Mouse (Mus musculus): ENCODE data around the gene Negr1. TPM values are rescaled to one million over a fixed set of nuclear protein-coding genes. Genes with fewer than 3 reads are reported as not detected.

Negr1 gene
- total and polyA plus RNA-seq, 3 experiments, result 0.16 TPM; not detected in 2

DNA sequence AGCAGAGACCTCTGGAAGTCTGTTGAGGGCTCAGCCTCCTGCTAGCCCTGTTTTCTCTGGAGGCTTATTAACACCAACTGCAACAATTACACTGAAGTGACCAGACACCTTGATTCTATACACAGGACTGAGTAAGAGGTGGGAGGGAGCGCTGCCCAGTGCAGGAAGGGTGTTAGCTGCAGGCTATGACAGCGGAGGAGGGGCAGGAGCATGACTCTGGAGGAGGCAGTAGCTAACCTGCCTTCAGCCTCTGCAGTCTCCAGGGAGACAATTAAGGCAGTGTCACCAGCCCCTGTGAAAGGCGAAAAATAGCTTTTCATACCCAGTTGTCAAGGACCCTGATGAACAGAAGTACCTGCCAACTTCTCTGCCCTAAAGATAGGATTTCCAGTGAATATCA lies 694.3 kb downstream of the Negr1 start:
- Histone ChIP-seq H3K27me3 (ENCODE audit: insufficient read depth, low read length) (no peaks in the 10 kb centered on the region), H3K9me3 (replicated peaks) (peaks cover 7% of the 10 kb centered on the region), H3K4me3 (ENCODE audit: low read depth, low read length) (no peak overlapping the region), H3K36me3 (replicated peaks) (no peaks in the 10 kb centered on the region), H3K4me1 (ENCODE audit: insufficient read depth, low read depth, low read length) (no peaks in the 10 kb centered on the region)
- ATAC-seq (ENCODE audit: extremely low read depth, insufficient number of reproducible peaks, low FRiP score, poor library complexity, severe bottlenecking) (no peak), DNase-seq (ENCODE audit: low spot score) (no peak)
- no peak for TF ChIP-seq CTCF (IDR thresholded peaks at IDR 0.05; ENCODE audit: low read depth, low read length)
- no peak for TF ChIP-seq POLR2AphosphoS5 (IDR thresholded peaks at IDR 0.05; ENCODE audit: insufficient replicate concordance, low read depth, low read length)
- TF ChIP-seq GATA2 (IDR thresholded peaks at IDR 0.05; ENCODE audit: borderline replicate concordance, low read depth, low read length), result no peak
- no peak for TF ChIP-seq GATA1 (IDR thresholded peaks at IDR 0.05; ENCODE audit: borderline replicate concordance, low read length)
- no peak for TF ChIP-seq TAL1 (conservative IDR thresholded peaks at IDR 0.05; ENCODE audit: low read depth, low read length)

GRCm38 (mm10) chr3:157268742-157269141 lies 707.1 kb downstream of the Negr1 start:
- ATAC-seq (ENCODE audit: extremely low read depth, insufficient number of reproducible peaks, low FRiP score, poor library complexity, severe bottlenecking) (no peak), DNase-seq (ENCODE audit: low spot score) (no peak)
- no peak overlapping the region for H3K4me3 ChIP-seq (ENCODE audit: low read depth, low read length)

GRCm38 (mm10) chr3:157272379-157272778 lies 710.8 kb downstream of the Negr1 start:
- ATAC-seq (ENCODE audit: extremely low read depth, insufficient number of reproducible peaks, low FRiP score, poor library complexity, severe bottlenecking), result no peak
- no peak for DNase-seq (ENCODE audit: low spot score)
- no peak overlapping the region for H3K4me3 ChIP-seq (ENCODE audit: low read depth, low read length)
- H3K9me3 ChIP-seq (replicated peaks), result peaks cover 10% of the 10 kb centered on the region
- no peaks in the 10 kb centered on the region for H3K36me3 ChIP-seq (replicated peaks)
- H3K4me1 ChIP-seq (ENCODE audit: insufficient read depth, low read depth, low read length), result no peaks in the 10 kb centered on the region
- no peaks in the 10 kb centered on the region for H3K27me3 ChIP-seq (ENCODE audit: insufficient read depth, low read length)
- TF ChIP-seq CTCF (IDR thresholded peaks at IDR 0.05; ENCODE audit: low read depth, low read length), result no peak
- TF ChIP-seq POLR2AphosphoS5 (IDR thresholded peaks at IDR 0.05; ENCODE audit: insufficient replicate concordance, low read depth, low read length), result no peak
- no peak for TF ChIP-seq GATA1 (IDR thresholded peaks at IDR 0.05; ENCODE audit: borderline replicate concordance, low read length)
- TF ChIP-seq GATA2 (IDR thresholded peaks at IDR 0.05; ENCODE audit: borderline replicate concordance, low read depth, low read length), result no peak

More at GRCm38 (mm10) chr3:157268742-157269141, 707.1 kb downstream of the Negr1 start:
- Histone ChIP-seq H3K27me3 (ENCODE audit: insufficient read depth, low read length) (no peaks in the 10 kb centered on the region), H3K4me1 (ENCODE audit: insufficient read depth, low read depth, low read length) (no peaks in the 10 kb centered on the region), H3K9me3 (replicated peaks) (peaks cover 13% of the 10 kb centered on the region), H3K36me3 (replicated peaks) (no peaks in the 10 kb centered on the region)
- TF ChIP-seq GATA1 (IDR thresholded peaks at IDR 0.05; ENCODE audit: borderline replicate concordance, low read length) (no peak), CTCF (IDR thresholded peaks at IDR 0.05; ENCODE audit: low read depth, low read length) (no peak), TAL1 (conservative IDR thresholded peaks at IDR 0.05; ENCODE audit: low read depth, low read length) (no peak), GATA2 (IDR thresholded peaks at IDR 0.05; ENCODE audit: borderline replicate concordance, low read depth, low read length) (no peak), POLR2AphosphoS5 (IDR thresholded peaks at IDR 0.05; ENCODE audit: insufficient replicate concordance, low read depth, low read length) (no peak)

DNA sequence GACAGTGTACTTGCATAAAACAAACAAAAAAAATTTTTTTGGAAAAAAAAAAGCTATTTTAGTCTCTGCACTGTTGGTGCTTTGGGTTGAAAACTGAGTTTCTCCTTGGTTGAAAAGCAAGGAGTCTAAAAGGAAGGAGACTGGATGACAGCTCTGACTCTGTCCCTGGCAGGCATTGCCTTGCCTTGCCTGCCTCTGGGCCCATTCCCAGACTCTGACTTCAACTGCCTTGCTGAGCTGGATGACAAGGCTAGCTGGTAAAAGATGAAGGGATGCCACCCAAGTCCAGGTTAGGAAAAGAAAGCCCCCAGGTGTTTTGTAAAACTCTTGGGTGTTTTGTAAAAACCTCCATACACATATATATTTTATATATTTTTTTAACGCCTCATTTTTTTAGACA lies 712.5 kb downstream of the Negr1 start:
- H3K36me3 ChIP-seq (replicated peaks), result no peaks in the 10 kb centered on the region
- H3K4me1 ChIP-seq (ENCODE audit: insufficient read depth, low read depth, low read length), result no peaks in the 10 kb centered on the region
- ATAC-seq (ENCODE audit: extremely low read depth, insufficient number of reproducible peaks, low FRiP score, poor library complexity, severe bottlenecking), result no peak
- H3K4me3 ChIP-seq (ENCODE audit: low read depth, low read length), result no peak overlapping the region
- DNase-seq (ENCODE audit: low spot score), result no peak
- H3K27me3 ChIP-seq (ENCODE audit: insufficient read depth, low read length), result no peaks in the 10 kb centered on the region
- H3K9me3 ChIP-seq (replicated peaks), result peaks cover 8% of the 10 kb centered on the region; the same call in 1 of the 2 replicates
- TF ChIP-seq POLR2AphosphoS5 (IDR thresholded peaks at IDR 0.05; ENCODE audit: insufficient replicate concordance, low read depth, low read length), result no peak
- no peak for TF ChIP-seq TAL1 (conservative IDR thresholded peaks at IDR 0.05; ENCODE audit: low read depth, low read length)
- no peak for TF ChIP-seq GATA2 (IDR thresholded peaks at IDR 0.05; ENCODE audit: borderline replicate concordance, low read depth, low read length)
- no peak for TF ChIP-seq CTCF (IDR thresholded peaks at IDR 0.05; ENCODE audit: low read depth, low read length)
- TF ChIP-seq GATA1 (IDR thresholded peaks at IDR 0.05; ENCODE audit: borderline replicate concordance, low read length), result no peak

DNA sequence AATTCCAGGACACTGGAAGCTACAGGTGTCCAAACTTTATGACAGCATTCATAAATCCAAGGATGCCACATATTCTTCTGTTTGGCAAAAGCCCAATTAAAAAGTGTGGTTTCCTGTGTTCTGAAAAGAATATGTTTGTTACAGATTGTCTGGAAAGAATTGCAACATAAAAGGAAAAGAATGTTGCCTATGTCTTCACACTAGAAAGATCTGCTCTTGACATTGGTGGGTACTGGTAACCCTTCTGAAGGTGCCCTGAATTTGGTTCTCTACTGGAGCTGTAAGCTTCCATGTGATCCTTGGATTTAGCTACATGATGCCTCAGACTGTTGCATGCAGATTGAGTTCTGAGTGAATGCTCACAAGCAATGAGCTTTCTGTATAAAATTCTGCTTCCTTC lies 718.1 kb downstream of the Negr1 start:
- Histone ChIP-seq H3K36me3 (replicated peaks) (no peaks in the 10 kb centered on the region), H3K4me3 (ENCODE audit: low read depth, low read length) (no peak overlapping the region), H3K27me3 (ENCODE audit: insufficient read depth, low read length) (no peaks in the 10 kb centered on the region), H3K9me3 (replicated peaks) (peaks cover 6% of the 10 kb centered on the region; the same call in 1 of the 2 replicates), H3K4me1 (ENCODE audit: insufficient read depth, low read depth, low read length) (no peaks in the 10 kb centered on the region)
- ATAC-seq (ENCODE audit: extremely low read depth, insufficient number of reproducible peaks, low FRiP score, poor library complexity, severe bottlenecking) (no peak), DNase-seq (ENCODE audit: low spot score) (no peak)
- TF ChIP-seq POLR2AphosphoS5 (IDR thresholded peaks at IDR 0.05; ENCODE audit: insufficient replicate concordance, low read depth, low read length) (no peak), TAL1 (conservative IDR thresholded peaks at IDR 0.05; ENCODE audit: low read depth, low read length) (no peak), CTCF (IDR thresholded peaks at IDR 0.05; ENCODE audit: low read depth, low read length) (no peak), GATA1 (IDR thresholded peaks at IDR 0.05; ENCODE audit: borderline replicate concordance, low read length) (no peak), GATA2 (IDR thresholded peaks at IDR 0.05; ENCODE audit: borderline replicate concordance, low read depth, low read length) (no peak)

- TF ChIP-seq CTCF (IDR thresholded peaks at IDR 0.05; ENCODE audit: low read depth, low read length) (no peak), GATA1 (IDR thresholded peaks at IDR 0.05; ENCODE audit: borderline replicate concordance, low read length) (no peak), TAL1 (conservative IDR thresholded peaks at IDR 0.05; ENCODE audit: low read depth, low read length) (no peak), POLR2AphosphoS5 (IDR thresholded peaks at IDR 0.05; ENCODE audit: insufficient replicate concordance, low read depth, low read length) (no peak), GATA2 (IDR thresholded peaks at IDR 0.05; ENCODE audit: borderline replicate concordance, low read depth, low read length) (no peak)
- Histone ChIP-seq H3K27me3 (ENCODE audit: insufficient read depth, low read length) (no peaks in the 10 kb centered on the region), H3K4me3 (ENCODE audit: low read depth, low read length) (no peak overlapping the region), H3K4me1 (ENCODE audit: insufficient read depth, low read depth, low read length) (no peaks in the 10 kb centered on the region), H3K9me3 (replicated peaks) (peaks cover 6% of the 10 kb centered on the region; the same call in 1 of the 2 replicates), H3K36me3 (replicated peaks) (no peaks in the 10 kb centered on the region)
- ATAC-seq (ENCODE audit: extremely low read depth, insufficient number of reproducible peaks, low FRiP score, poor library complexity, severe bottlenecking) (no peak), DNase-seq (ENCODE audit: low spot score) (no peak)
Measured at GRCm38 (mm10) chr3:157281259-157281658, 719.7 kb downstream of the Negr1 start.
